In the genomic region with DNA sequence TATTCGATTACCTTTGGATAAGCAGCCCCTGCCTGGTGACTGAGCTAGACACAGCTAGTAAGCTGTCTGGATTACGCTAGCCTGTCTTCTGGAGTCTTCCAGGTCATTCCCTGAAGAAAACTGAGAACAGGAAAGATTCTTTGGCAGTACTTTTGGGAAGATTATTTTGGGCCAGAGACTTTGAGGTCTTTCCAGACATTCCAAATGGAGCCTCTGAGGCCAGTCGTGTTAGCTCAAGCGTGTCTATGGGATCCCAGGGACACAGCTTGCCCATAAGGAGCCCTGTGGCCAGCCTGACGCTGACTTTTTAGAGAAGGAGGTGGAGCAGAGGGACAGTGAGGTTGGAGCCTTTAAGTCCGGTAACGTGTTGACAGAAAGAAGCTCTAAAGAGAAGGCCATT, we compare ENCODE assay signal across 37 mouse cellular contexts. TPM values are rescaled to one million over a fixed set of nuclear protein-coding genes. Genes with fewer than 3 reads are reported as not detected.
A peak's percentile ranks its signal among the peaks of the same experiment; 100 is the strongest.
DNase-seq lines count a peak whose midpoint lies in the region; TF ChIP-seq lines count a peak whose summit lies in the region.
"Had no signal": no experiment of that assay in that cellular context is flagged by ENCODE, and none has a peak within 500 bp of the region (broad histone marks: within the 10 kb centered on the region; RNA-seq: fewer than 3 reads in every experiment).

No protein-coding gene starts in this region.

- TF ChIP-seq POLR2A in cortical plate, adult 2 months (IDR thresholded peaks at IDR 0.05; ENCODE audit: extremely low read depth, insufficient read depth, low read length): no peak

- H3K4me1 ChIP-seq in cortical plate, adult 2 months (ENCODE audit: control insufficient read depth, insufficient read depth, low read length): no peaks in the 10 kb centered on the region; the same call in 1 of the 2 replicates
- H3K4me1 ChIP-seq: forebrain, embryonic 15.5 days; heart, embryonic 13.5 days; limb, embryonic 12.5 days; liver, embryonic 15.5 days; lung, embryonic 15.5 days; midbrain, embryonic 13.5 days had no signal

- intact Hi-C loops in gastrocnemius, adult 2 months (cut with DNase I): no loop called here
- intact Hi-C loops in heart, postnatal 10 days (cut with DNase I): no loop called here

- DNase-seq in gastrocnemius, adult 2 months: no peak
- DNase-seq in gastrocnemius, adult 8-10 months (ENCODE audit: low spot score in 2 of 2): no peak
- DNase-seq in heart, adult 8-10 months (ENCODE audit: low spot score): peak; percentile 72
- DNase-seq in heart, postnatal 10 days: no peak
- DNase-seq in layer of hippocampus, adult 2 months (ENCODE audit: low spot score in 2 of 2): no peak
- no peak for DNase-seq in layer of hippocampus, adult 9-10 months (ENCODE audit: low spot score)
- no peak for DNase-seq in retina, postnatal 1 day
- DNase-seq: adrenal gland, postnatal 10 days; cerebellum, adult 9-10 months; gastrocnemius, postnatal 10 days; kidney, postnatal 4 days; layer of hippocampus, adult 9-11 months; thymus, postnatal 25 days had no signal

- H3K27ac ChIP-seq in gastrocnemius, adult 2 months: peak overlapping the region; percentile 69
- peak overlapping the region; percentile 88; the same call in 1 of the 2 replicates for H3K27ac ChIP-seq in layer of hippocampus, adult 2 months
- H3K27ac ChIP-seq in cortical plate, adult 2 months (ENCODE audit: insufficient read depth, low read length): peak overlapping the region; percentile 35; the same call in 1 of the 2 replicates
- H3K27ac ChIP-seq: embryonic facial prominence, embryonic 13.5 days; forebrain, embryonic 10.5 days; forebrain, embryonic 15.5 days; heart, embryonic 13.5 days; hindbrain, embryonic 13.5 days; kidney, postnatal 0 days; limb, embryonic 12.5 days; liver, embryonic 15.5 days; lung, embryonic 15.5 days; macrophage; midbrain, embryonic 13.5 days; neural tube, embryonic 13.5 days had no signal

- TF ChIP-seq CTCF in gastrocnemius, adult 2 months (IDR thresholded peaks at IDR 0.05): no peak
- no peak for TF ChIP-seq CTCF in layer of hippocampus, adult 2 months (conservative IDR thresholded peaks at IDR 0.05)
- no peak for TF ChIP-seq CTCF in cortical plate, adult 2 months (IDR thresholded peaks at IDR 0.05; ENCODE audit: extremely low read depth, insufficient read depth, low read length)

- H3K4me3 ChIP-seq in gastrocnemius, adult 2 months: no peak overlapping the region
- no peak overlapping the region for H3K4me3 ChIP-seq in layer of hippocampus, adult 2 months
- H3K4me3 ChIP-seq in cortical plate, adult 2 months (ENCODE audit: insufficient read depth, low read length): no peak overlapping the region
- H3K4me3 ChIP-seq: embryonic facial prominence, embryonic 13.5 days; forebrain, embryonic 10.5 days; forebrain, embryonic 15.5 days; heart, embryonic 13.5 days; hindbrain, embryonic 13.5 days; limb, embryonic 12.5 days; liver, embryonic 15.5 days; lung, embryonic 15.5 days; midbrain, embryonic 13.5 days; neural tube, embryonic 13.5 days had no signal

RNA-seq across cellular contexts. Expression of gene Tdgf1, which starts 10.0 kb away (rescaled TPM):
- total RNA-seq in gastrocnemius, adult 2 months (2021): not detected
- not detected for total RNA-seq in gastrocnemius, adult 8-10 months (2022)
- not detected for total RNA-seq in heart, adult 8-10 months (2022)
- not detected for total RNA-seq in heart, postnatal 10 days (2021)
- total RNA-seq in layer of hippocampus, adult 2 months (2021): under 1 TPM; 0.49 TPM
- polyA plus RNA-seq in cortical plate, adult 2 months (2012; rRNA removed): 1.1 and 1.3 TPM in 2 replicates
- total RNA-seq: adrenal gland, postnatal 10 days; gastrocnemius, postnatal 10 days; heart, postnatal 36 days; liver, adult 2 months; megakaryocyte-erythroid progenitor cell, adult 5-6 weeks; MEL had no signal
- polyA plus RNA-seq: forebrain, embryonic 15.5 days; heart, embryonic 13.5 days; intestine, postnatal 0 days; kidney, postnatal 0 days; limb, embryonic 12.5 days; liver, adult 2 months; liver, embryonic 15.5 days; lung, embryonic 15.5 days; macrophage; midbrain, embryonic 13.5 days; Patski; small intestine, adult 2 months; stomach, embryonic 14.5 days had no signal

RNA-seq across cellular contexts. Expression of gene Lrrc2, which starts 15.4 kb away (rescaled TPM):
- total RNA-seq in gastrocnemius, adult 2 months (2021): 10 to 100 TPM; 75.0 to 80.8 TPM
- total RNA-seq in gastrocnemius, adult 8-10 months (2022): 100 to 1,000 TPM in 1 of 4 experiments, 10 to 100 TPM in 3; 84.4 to 106 (median 97.6) TPM
- 100 to 1,000 TPM; 286 to 346 (median 321) TPM for total RNA-seq in heart, adult 8-10 months (2022)
- total RNA-seq in heart, postnatal 10 days (2021): 10 to 100 TPM; 39.8 to 49.0 TPM
- total RNA-seq in layer of hippocampus, adult 2 months (2021): 1 to 10 TPM; 1.5 to 3.5 TPM
- polyA plus RNA-seq in cortical plate, adult 2 months (2012; rRNA removed): 0.83 and 1.3 TPM in 2 replicates
- total RNA-seq: MEL had no signal
- polyA plus RNA-seq: liver, adult 2 months; macrophage; Patski; small intestine, adult 2 months; stomach, embryonic 14.5 days had no signal

RNA-seq across cellular contexts. Expression of gene Fam240a, which starts 19.3 kb away (rescaled TPM):
- 1 to 10 TPM in 1 of 2 experiments, not detected in 1; 2.4 TPM for total RNA-seq in gastrocnemius, adult 2 months (2021)
- total RNA-seq in gastrocnemius, adult 8-10 months (2022): 1 to 10 TPM in 2 of 4 experiments, under 1 TPM in 2; 0.65 to 2.2 (median 0.90) TPM
- not detected for total RNA-seq in heart, adult 8-10 months (2022)
- not detected for total RNA-seq in heart, postnatal 10 days (2021)
- not detected for total RNA-seq in layer of hippocampus, adult 2 months (2021)
- polyA plus RNA-seq in cortical plate, adult 2 months (2012; rRNA removed): not detected in 2 replicates
- total RNA-seq: adrenal gland, postnatal 10 days; heart, postnatal 36 days; left cerebral cortex, adult 18-20 months; left cerebral cortex, postnatal 25 days; liver, adult 2 months; megakaryocyte-erythroid progenitor cell, adult 5-6 weeks; MEL had no signal
- polyA plus RNA-seq: embryonic facial prominence, embryonic 13.5 days; forebrain, embryonic 10.5 days; forebrain, embryonic 15.5 days; frontal cortex, adult 2 months; heart, embryonic 13.5 days; hindbrain, embryonic 13.5 days; intestine, postnatal 0 days; kidney, postnatal 0 days; limb, embryonic 12.5 days; liver, adult 2 months; liver, embryonic 15.5 days; lung, embryonic 15.5 days; macrophage; midbrain, embryonic 13.5 days; neural tube, embryonic 13.5 days; Patski; small intestine, adult 2 months; stomach, embryonic 14.5 days had no signal

RNA-seq across cellular contexts. Expression of gene Rtp3, which starts 54.4 kb away (rescaled TPM):
- 1 to 10 TPM; 1.1 to 1.2 TPM for total RNA-seq in gastrocnemius, adult 2 months (2021)
- 1 to 10 TPM in 1 of 4 experiments, under 1 TPM in 3; 0.60 to 1.2 (median 0.76) TPM for total RNA-seq in gastrocnemius, adult 8-10 months (2022)
- 1 to 10 TPM; 2.6 to 4.8 (median 3.7) TPM for total RNA-seq in heart, adult 8-10 months (2022)
- total RNA-seq in heart, postnatal 10 days (2021): 1 to 10 TPM; 2.4 to 2.8 TPM
- under 1 TPM; 0.59 TPM for total RNA-seq in layer of hippocampus, adult 2 months (2021)
- polyA plus RNA-seq in cortical plate, adult 2 months (2012; rRNA removed): 0.45 and 0.69 TPM in 2 replicates
- total RNA-seq: megakaryocyte-erythroid progenitor cell, adult 5-6 weeks; MEL had no signal
- polyA plus RNA-seq: forebrain, embryonic 10.5 days; forebrain, embryonic 15.5 days; hindbrain, embryonic 13.5 days; limb, embryonic 12.5 days; macrophage; midbrain, embryonic 13.5 days; neural tube, embryonic 13.5 days; stomach, embryonic 14.5 days had no signal

RNA-seq across cellular contexts. Expression of gene Tmie, which starts 56.0 kb away (rescaled TPM):
- total RNA-seq in gastrocnemius, adult 2 months (2021): under 1 TPM; 0.41 to 0.70 TPM
- under 1 TPM; 0.41 to 0.81 (median 0.64) TPM for total RNA-seq in gastrocnemius, adult 8-10 months (2022)
- 1 to 10 TPM; 1.1 to 2.0 (median 1.6) TPM for total RNA-seq in heart, adult 8-10 months (2022)
- under 1 TPM; 0.69 to 0.74 TPM for total RNA-seq in heart, postnatal 10 days (2021)
- total RNA-seq in layer of hippocampus, adult 2 months (2021): 1 to 10 TPM; 1.9 to 2.0 TPM
- polyA plus RNA-seq in cortical plate, adult 2 months (2012; rRNA removed): 1.6 and 2.7 TPM in 2 replicates
- total RNA-seq: megakaryocyte-erythroid progenitor cell, adult 5-6 weeks; MEL had no signal

Comparison
In these comparisons a context has a peak if more than half of its experiments do, and no peak if none do; other contexts are left out.
1. H3K27ac ChIP-seq: peak in every context shown above with its lines; median percentile 88 in layer of hippocampus, adult 2 months; 69 in gastrocnemius, adult 2 months; 35 in cortical plate, adult 2 months.
2. RNA of gene Lrrc2, which starts 15.4 kb away (total RNA-seq): 286 to 346 TPM in heart, adult 8-10 months, 84.4 to 106 TPM in gastrocnemius, adult 8-10 months, 75.0 to 80.8 TPM in gastrocnemius, adult 2 months and 39.8 to 49.0 TPM in heart, postnatal 10 days; 1.5 to 3.5 TPM in layer of hippocampus, adult 2 months; every median in the first group is over 4 times any median in the second.